Mouse (Mus musculus): ENCODE results near the gene Xpnpep1.

Gene Xpnpep1

DNA sequence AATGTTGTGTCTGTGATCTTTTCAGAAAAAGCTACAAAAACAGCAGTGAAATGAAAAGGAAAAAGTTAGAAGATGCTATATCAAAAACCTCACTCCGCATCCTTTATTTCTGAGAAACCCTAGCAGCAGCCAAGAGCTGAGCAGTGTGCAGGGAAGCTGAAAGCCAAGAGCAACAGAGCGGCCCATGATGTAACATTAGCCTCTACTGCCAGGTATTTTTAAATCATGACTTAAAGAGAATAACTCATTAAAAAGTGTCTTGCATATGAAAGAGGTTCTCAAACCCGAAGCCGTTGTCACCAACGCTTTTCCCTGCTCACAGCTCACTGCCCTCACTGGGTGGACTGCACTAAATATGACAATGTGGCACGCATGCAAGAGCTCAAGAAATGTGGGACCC lies 9.7 kb downstream of the Xpnpep1 start:
- Histone ChIP-seq H3K36me3 (ENCODE audit: control insufficient read depth, insufficient read depth, low read length, poor library complexity, severe bottlenecking) (peaks cover 2% of the 10 kb centered on the region), H3K27me3 (ENCODE audit: control insufficient read depth, insufficient read depth, low read length, poor library complexity, severe bottlenecking) (no peaks in the 10 kb centered on the region)
- no peak for DNase-seq (ENCODE audit: low read depth, low spot score)

DNA sequence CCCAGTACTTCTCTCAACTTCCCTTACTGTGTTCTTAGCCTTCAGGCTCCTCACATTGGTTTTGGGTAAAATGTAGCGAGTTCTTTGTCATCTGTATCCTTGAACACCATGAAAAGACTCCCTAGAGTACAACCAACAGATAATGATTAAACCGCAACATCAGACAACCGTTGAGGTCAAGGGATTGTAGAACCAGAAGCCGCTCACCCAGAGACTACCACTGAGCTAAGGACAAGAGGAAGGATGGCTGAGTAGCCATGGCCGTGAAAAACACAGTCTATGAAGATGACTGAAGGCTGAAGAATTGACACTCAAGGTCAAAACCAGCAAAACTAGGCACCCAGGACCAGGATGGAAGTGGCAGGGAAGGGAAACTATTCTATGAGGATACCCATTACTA lies 10.3 kb downstream of the Xpnpep1 start:
- Histone ChIP-seq H3K36me3 (ENCODE audit: control insufficient read depth, insufficient read depth, low read length, poor library complexity, severe bottlenecking) (peaks cover 2% of the 10 kb centered on the region), H3K27me3 (ENCODE audit: control insufficient read depth, insufficient read depth, low read length, poor library complexity, severe bottlenecking) (no peaks in the 10 kb centered on the region)
- no peak for DNase-seq (ENCODE audit: low read depth, low spot score)

DNA sequence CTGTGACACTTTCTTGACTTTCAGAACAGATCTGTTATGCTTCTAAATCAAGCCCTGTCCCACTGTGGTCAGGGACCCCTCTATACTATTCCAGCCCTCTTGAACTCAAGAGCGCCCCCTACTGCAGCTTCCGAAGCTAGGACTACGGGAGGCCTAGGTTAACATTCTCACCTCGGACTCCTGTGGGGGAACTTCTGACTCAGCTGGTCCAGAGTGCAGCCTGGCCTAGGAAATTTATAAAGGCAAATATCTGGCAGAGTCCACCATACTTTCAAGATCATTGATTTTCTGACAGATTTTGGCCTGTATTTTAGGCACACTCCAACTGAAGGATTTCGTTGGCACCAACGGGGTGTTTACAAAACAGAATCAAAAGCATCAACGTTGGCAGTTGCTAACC lies 11.0 kb downstream of the Xpnpep1 start:
- Histone ChIP-seq H3K36me3 (ENCODE audit: control insufficient read depth, insufficient read depth, low read length, poor library complexity, severe bottlenecking) (peaks cover 2% of the 10 kb centered on the region), H3K27me3 (ENCODE audit: control insufficient read depth, insufficient read depth, low read length, poor library complexity, severe bottlenecking) (no peaks in the 10 kb centered on the region)
- DNase-seq (ENCODE audit: low read depth, low spot score) = no peak

DNA sequence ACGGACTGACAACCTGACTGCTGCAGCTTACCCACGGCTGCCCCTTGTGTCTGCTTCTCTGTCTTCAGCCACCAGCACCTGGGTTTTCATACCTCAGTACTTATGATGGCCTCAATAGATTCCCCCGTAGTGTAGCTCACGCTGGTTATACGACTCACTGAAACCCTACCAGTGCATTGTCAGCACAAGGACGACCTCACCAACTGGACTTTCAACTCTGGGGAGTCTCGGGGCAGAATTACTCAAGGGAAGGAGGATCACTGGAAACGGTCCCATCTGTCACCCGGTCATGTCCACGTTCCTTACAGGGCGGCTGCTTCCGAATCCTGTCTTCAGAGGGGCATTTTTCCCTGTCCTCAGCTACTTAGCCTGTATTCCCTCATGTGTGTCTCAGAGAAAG lies 11.8 kb downstream of the Xpnpep1 start:
- DNase-seq (ENCODE audit: low read depth, low spot score) = no peak
- H3K27me3 ChIP-seq (ENCODE audit: control insufficient read depth, insufficient read depth, low read length, poor library complexity, severe bottlenecking) = no peaks in the 10 kb centered on the region
- H3K36me3 ChIP-seq (ENCODE audit: control insufficient read depth, insufficient read depth, low read length, poor library complexity, severe bottlenecking) = peaks cover 2% of the 10 kb centered on the region

DNA sequence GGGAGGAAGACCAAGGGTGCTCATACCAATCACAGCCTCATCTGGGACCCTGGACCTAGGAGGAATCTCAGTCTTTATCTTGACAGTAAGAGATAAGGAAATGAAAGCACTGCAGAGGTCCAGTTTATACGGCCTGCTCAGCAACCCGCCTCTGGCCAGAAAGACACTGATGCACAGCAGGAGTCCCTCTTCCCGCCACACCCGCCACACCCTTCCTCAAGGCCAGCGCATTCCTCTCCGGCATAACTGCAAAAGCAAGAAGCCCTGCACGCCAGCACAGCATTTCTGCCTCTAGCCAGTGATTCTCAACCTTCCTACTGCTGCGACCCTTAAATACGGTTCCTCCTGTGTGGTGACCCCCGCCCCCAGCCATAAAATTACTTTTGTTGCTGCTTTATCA lies 16.8 kb downstream of the Xpnpep1 start:
- Histone ChIP-seq H3K27me3 (ENCODE audit: control insufficient read depth, insufficient read depth, low read length, poor library complexity, severe bottlenecking) (no peaks in the 10 kb centered on the region), H3K36me3 (ENCODE audit: control insufficient read depth, insufficient read depth, low read length, poor library complexity, severe bottlenecking) (peaks cover 2% of the 10 kb centered on the region; the same call in 1 of the 2 replicates)
- DNase-seq (ENCODE audit: low read depth, low spot score) = no peak

DNA sequence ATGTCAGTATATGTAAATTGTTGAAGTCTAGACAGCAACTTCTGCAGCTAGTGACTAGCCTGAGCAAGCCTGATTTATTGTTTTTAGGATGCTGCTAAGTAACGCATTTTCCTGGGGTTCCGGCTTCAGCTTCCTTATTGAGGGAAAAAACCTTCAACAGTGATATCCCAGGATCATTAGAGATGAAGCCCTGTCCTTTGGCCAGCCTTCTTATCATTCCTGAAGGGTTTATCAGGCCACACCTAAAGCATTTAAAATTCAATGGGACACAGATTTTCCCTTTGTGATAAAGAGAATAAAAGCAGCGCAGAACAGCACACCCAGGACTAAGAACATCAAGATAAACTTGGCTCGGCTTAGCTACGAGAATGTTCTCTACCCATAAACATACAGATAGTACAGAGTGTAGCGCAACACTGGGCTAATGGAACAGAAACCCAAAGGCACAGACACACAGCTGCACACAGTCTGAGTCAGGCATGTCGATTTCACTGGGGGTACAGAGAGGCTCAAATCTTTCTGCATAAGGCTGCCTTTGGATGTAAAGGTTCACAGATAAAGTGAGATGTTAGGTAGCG lies 17.9 kb downstream of the Xpnpep1 start:
- H3K36me3 ChIP-seq (ENCODE audit: control insufficient read depth, insufficient read depth, low read length, poor library complexity, severe bottlenecking) = peaks cover 2% of the 10 kb centered on the region
- no peak for DNase-seq (ENCODE audit: low read depth, low spot score)
- H3K27me3 ChIP-seq (ENCODE audit: control insufficient read depth, insufficient read depth, low read length, poor library complexity, severe bottlenecking) = no peaks in the 10 kb centered on the region

DNA sequence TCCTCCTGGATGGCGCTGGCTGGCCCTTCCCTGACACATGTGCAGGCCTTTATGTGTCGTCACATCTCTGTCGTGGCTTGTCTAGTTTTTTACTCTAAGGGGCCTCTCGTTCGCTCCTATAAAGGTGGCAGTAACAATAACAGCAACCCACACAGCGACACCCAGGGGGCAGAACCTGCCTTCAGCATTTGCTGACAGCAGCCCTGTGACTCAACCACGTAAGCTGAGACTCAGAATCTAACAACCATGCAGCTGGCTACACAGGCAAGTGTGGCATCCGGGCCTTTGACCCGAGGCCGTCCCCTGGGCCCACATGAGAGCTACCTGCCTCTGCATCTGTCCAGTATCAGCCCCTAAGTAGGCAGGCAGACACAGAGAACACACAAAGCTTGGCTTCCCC lies 18.5 kb downstream of the Xpnpep1 start:
- no peak for DNase-seq (ENCODE audit: low read depth, low spot score)
- Histone ChIP-seq H3K27me3 (ENCODE audit: control insufficient read depth, insufficient read depth, low read length, poor library complexity, severe bottlenecking) (no peaks in the 10 kb centered on the region), H3K36me3 (ENCODE audit: control insufficient read depth, insufficient read depth, low read length, poor library complexity, severe bottlenecking) (peaks cover 2% of the 10 kb centered on the region)

DNA sequence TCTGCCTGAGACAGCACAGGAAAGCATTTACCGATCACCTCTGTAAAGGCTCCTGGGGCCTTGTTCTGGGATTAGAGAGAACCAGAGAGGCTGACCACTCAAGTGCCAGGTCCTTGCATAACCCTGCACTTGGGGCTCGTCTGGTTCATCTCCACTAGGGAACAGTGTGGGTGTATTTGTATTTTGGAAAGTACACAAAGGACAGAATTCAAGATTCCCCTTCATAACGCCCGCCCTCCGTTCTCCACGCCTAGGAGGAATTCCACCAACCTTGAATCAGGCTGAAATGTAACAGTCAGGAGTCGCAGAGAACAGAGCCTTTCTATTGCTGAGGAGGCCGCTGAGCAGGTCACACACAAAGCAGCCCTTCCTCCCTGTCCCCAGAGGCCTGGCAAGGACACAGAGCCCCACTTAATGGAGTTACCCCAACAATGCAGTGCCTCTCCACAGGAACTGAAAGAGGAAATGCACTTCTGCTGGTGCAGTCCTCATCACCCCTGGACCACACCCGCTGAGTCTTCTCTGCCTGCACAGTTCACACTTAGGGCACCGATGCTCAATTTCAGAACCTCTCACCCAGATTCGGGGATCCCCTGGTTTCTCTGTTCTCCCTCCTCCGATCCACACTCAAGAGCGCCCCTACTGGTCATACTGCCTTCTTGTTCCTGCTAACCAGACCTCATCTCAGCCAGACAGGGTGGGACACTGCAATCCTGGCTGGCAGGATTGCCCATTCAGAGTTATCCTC lies 20.1 kb downstream of the Xpnpep1 start:
- Histone ChIP-seq H3K27me3 (ENCODE audit: control insufficient read depth, insufficient read depth, low read length, poor library complexity, severe bottlenecking) (no peaks in the 10 kb centered on the region), H3K36me3 (ENCODE audit: control insufficient read depth, insufficient read depth, low read length, poor library complexity, severe bottlenecking) (peaks cover 1% of the 10 kb centered on the region; the same call in 1 of the 2 replicates)
- peak; percentile 89 for DNase-seq (ENCODE audit: low read depth, low spot score)

DNA sequence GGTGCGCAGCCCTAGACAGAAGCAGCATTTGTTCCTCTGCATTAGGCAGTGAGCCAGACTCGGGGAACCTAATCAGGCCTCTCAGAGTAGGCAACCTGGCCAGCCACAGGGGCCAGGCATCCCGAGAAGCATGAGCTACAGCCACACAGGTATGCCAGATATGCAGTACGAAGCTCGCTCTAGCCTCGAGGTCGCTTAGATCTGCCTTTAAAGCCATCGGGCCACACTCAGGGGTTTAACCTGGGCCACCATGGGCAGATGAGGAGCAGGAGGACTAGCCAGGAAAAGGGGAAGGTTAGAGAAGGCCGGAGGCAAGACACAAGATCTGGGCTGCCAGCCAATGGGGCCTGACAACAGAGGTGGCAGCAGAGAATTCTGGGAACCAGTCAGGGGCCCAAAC lies 22.1 kb downstream of the Xpnpep1 start:
- no peak for DNase-seq (ENCODE audit: low read depth, low spot score)
- Histone ChIP-seq H3K36me3 (ENCODE audit: control insufficient read depth, insufficient read depth, low read length, poor library complexity, severe bottlenecking) (peaks cover 1% of the 10 kb centered on the region; the same call in 1 of the 2 replicates), H3K27me3 (ENCODE audit: control insufficient read depth, insufficient read depth, low read length, poor library complexity, severe bottlenecking) (no peaks in the 10 kb centered on the region)

DNA sequence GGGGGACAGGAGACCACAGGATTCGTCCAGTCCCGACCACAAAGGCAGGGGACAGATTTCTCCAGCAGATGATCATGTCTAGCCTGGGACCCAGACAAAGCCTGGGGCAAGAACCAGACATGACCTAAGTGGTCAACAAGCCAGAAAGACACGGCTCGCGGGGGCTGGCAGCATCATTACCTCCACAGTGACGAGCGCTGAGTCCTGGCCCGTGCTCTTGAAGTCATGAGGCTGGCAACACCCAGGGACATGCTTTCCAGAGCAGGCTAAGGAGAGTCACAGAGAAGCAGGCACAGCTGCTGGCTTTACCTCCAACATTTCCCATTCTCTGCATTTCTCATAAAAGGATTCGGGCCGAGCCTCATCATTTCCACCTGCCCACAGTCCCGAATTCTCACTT lies 22.8 kb downstream of the Xpnpep1 start:
- no peaks in the 10 kb centered on the region for H3K27me3 ChIP-seq (ENCODE audit: control insufficient read depth, insufficient read depth, low read length, poor library complexity, severe bottlenecking)
- no peak for DNase-seq (ENCODE audit: low read depth, low spot score)
- peaks cover 1% of the 10 kb centered on the region; the same call in 1 of the 2 replicates for H3K36me3 ChIP-seq (ENCODE audit: control insufficient read depth, insufficient read depth, low read length, poor library complexity, severe bottlenecking)

DNA sequence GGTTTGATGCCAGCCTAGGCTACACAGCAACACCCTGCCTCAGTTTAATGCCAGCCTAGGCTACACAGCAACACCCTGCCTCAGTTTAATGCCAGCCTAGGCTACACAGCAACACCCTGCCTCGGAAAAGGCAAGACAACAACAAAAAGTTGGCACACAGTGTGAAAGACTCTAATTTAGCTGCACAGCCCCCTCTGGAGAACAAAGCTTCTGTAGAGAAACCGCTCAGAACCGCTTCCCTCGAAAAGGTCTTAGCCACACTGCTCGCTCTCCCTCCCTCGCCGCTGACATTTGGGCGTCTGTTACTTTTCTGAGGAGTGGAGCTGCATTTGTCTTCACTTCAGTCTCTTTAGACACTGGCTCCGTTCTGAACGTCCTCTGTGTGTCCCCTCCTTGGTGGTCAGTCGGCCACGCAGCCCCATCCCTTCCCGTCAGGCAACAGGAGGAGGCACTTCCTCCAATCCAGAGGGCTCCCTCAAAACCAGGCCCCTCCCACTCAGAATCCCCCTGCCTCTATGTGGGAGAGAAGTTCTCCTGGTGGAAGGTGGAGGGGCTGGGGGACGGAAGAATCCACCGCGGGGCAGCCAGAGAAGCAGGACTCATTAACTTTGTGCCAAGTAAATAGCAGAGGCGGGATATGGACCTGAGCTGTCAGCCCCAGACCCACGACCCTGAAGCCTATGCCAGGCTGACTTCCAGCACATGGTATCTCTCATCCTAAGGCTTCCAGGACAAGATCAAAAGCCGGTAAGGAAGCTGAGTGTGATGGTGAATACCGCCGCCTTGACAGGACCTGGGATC lies 24.9 kb downstream of the Xpnpep1 start:
- no peaks in the 10 kb centered on the region for H3K27me3 ChIP-seq (ENCODE audit: control insufficient read depth, insufficient read depth, low read length, poor library complexity, severe bottlenecking)
- no peak for DNase-seq (ENCODE audit: low read depth, low spot score)
- H3K36me3 ChIP-seq (ENCODE audit: control insufficient read depth, insufficient read depth, low read length, poor library complexity, severe bottlenecking) = peaks cover 3% of the 10 kb centered on the region; the same call in 1 of the 2 replicates

DNA sequence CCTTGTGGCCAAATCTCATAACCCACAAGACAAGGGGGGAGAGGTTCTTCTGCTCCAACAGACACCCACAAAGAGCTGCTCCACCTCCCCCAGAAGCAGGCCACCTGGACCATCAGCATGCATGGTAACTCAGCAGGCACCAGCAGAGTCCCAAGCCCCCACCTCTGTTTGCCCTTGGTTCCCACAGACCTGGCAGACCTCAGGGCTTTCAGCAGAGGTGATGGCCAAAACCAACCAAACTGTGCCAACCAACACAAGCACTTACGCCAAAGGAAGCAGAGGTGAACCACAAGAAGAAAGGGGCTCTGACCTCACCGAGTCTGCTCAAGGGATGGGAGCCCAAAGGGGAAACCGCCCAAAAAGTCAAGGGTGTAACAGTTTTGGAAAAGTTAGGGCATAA lies 26.3 kb downstream of the Xpnpep1 start:
- DNase-seq (ENCODE audit: low read depth, low spot score) = no peak
- Histone ChIP-seq H3K27me3 (ENCODE audit: control insufficient read depth, insufficient read depth, low read length, poor library complexity, severe bottlenecking) (no peaks in the 10 kb centered on the region), H3K36me3 (ENCODE audit: control insufficient read depth, insufficient read depth, low read length, poor library complexity, severe bottlenecking) (peaks cover 3% of the 10 kb centered on the region; the same call in 1 of the 2 replicates)

DNA sequence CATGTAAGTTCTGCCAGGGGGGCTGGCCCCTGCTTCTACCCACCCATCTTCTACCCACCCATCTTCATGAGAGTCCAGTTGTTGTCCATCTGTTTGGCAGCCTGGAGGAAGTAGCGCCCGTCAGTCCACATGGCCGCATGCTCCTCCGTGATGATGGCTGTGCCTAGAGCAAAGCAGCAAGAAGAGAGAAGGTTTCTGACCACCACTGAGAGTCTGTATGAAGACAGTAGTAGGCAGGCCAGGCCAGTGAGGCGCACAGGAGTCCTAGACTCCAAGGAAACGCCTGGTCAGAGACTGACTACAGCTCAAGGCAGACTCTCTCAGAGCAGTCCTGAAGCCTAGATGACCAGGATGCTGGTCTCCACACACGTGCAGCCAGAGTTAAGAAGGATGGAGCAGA lies 26.7 kb downstream of the Xpnpep1 start:
- peaks cover 3% of the 10 kb centered on the region; the same call in 1 of the 2 replicates for H3K36me3 ChIP-seq (ENCODE audit: control insufficient read depth, insufficient read depth, low read length, poor library complexity, severe bottlenecking)
- H3K27me3 ChIP-seq (ENCODE audit: control insufficient read depth, insufficient read depth, low read length, poor library complexity, severe bottlenecking) = no peaks in the 10 kb centered on the region
- no peak for DNase-seq (ENCODE audit: low read depth, low spot score)

DNA sequence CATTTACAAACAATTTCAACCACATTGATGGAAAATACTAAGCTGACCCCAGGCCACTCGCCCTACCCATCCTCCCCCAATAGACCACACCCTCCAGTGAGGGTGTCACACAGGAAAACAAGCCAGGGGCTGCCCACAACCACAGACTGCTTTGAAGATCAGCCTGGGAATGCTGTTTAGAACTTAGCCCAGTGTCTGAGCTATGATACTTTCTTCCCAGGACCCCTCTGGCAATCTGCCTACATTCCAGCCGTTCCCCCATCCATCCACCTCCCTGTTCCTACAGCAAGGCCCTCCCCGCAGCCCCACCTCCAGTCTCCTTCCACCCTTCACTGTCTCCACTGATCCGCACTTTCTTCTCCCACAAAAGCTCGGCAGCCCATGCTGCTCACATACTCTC lies 29.1 kb downstream of the Xpnpep1 start:
- DNase-seq (ENCODE audit: low read depth, low spot score) = no peak
- H3K36me3 ChIP-seq (ENCODE audit: control insufficient read depth, insufficient read depth, low read length, poor library complexity, severe bottlenecking) = peaks cover 5% of the 10 kb centered on the region; the same call in 1 of the 2 replicates
- H3K27me3 ChIP-seq (ENCODE audit: control insufficient read depth, insufficient read depth, low read length, poor library complexity, severe bottlenecking) = no peaks in the 10 kb centered on the region

DNA sequence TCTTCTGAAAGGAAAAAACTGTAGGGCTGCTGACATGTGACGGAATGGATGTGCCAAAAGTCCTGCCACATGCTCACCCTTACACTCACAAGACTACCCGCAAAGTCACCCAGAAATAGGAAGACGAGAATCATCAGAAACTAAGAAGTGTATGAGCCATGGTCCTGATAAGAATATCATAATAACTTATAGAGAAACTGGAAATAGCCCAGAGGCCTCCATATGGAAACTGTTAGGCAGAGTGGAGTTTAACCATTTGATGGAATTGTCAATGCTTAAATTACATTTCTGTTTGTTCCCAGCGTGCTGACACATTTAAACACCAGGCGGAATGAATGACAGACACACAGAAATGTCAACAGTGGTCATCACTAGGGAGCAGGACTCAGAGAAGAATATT lies 31.1 kb downstream of the Xpnpep1 start:
- no peaks in the 10 kb centered on the region for H3K27me3 ChIP-seq (ENCODE audit: control insufficient read depth, insufficient read depth, low read length, poor library complexity, severe bottlenecking)
- H3K36me3 ChIP-seq (ENCODE audit: control insufficient read depth, insufficient read depth, low read length, poor library complexity, severe bottlenecking) = peaks cover 6% of the 10 kb centered on the region
- no peak for DNase-seq (ENCODE audit: low read depth, low spot score)
